Mouse (Mus musculus): ENCODE data around the gene Akt1s1.

Gene Akt1s1

GRCm38 (mm10) chr7:44828706-44829105 lies 20.1 kb upstream of the Akt1s1 start:
- DNase-seq = no peak

GRCm38 (mm10) chr7:44832763-44833162 lies 16.0 kb upstream of the Akt1s1 start:
- no peak for DNase-seq

- DNase-seq = peak in 1 of 2 experiments; percentile 38
Observed at GRCm38 (mm10) chr7:44835373-44836015, 13.3 kb upstream of the Akt1s1 start.

- DNase-seq = peak; percentile 85 to 90
Observed at GRCm38 (mm10) chr7:44836016-44836404, 12.8 kb upstream of the Akt1s1 start.

GRCm38 (mm10) chr7:44836423-44837053 lies 12.3 kb upstream of the Akt1s1 start:
- DNase-seq = no peak

- no peak for DNase-seq
Observed at GRCm38 (mm10) chr7:44838073-44838472, 10.7 kb upstream of the Akt1s1 start.

- no peak for DNase-seq
Observed at GRCm38 (mm10) chr7:44839171-44839490, 9.7 kb upstream of the Akt1s1 start.

- DNase-seq = peak; percentile 71 to 80
Observed at GRCm38 (mm10) chr7:44839491-44840191, 9.2 kb upstream of the Akt1s1 start.

- DNase-seq = peak in 1 of 2 experiments; percentile 42
Observed at GRCm38 (mm10) chr7:44840426-44840825, 8.4 kb upstream of the Akt1s1 start.

GRCm38 (mm10) chr7:44841825-44842463 lies 6.8 kb upstream of the Akt1s1 start:
- DNase-seq = no peak

GRCm38 (mm10) chr7:44845006-44845405 lies 3.8 kb upstream of the Akt1s1 start:
- DNase-seq = no peak

- DNase-seq = no peak
Observed at GRCm38 (mm10) chr7:44846804-44847203, 2.0 kb upstream of the Akt1s1 start.

GRCm38 (mm10) chr7:44847772-44848171 lies 1.0 kb upstream of the Akt1s1 start:
- no peak for DNase-seq

GRCm38 (mm10) chr7:44849416-44850111 lies 773 bp downstream of the Akt1s1 start:
- peak; percentile 81 to 86 for DNase-seq

GRCm38 (mm10) chr7:44850146-44850545 lies 1.4 kb downstream of the Akt1s1 start:
- DNase-seq = peak; percentile 61 to 75

GRCm38 (mm10) chr7:44850789-44851624 lies 2.2 kb downstream of the Akt1s1 start:
- DNase-seq = no peak

GRCm38 (mm10) chr7:44851625-44852234 lies 2.9 kb downstream of the Akt1s1 start:
- DNase-seq = no peak

GRCm38 (mm10) chr7:44852259-44853027 lies 3.7 kb downstream of the Akt1s1 start:
- no peak for DNase-seq

- no peak for DNase-seq
Observed at GRCm38 (mm10) chr7:44853065-44853464, 4.3 kb downstream of the Akt1s1 start.

GRCm38 (mm10) chr7:44853596-44854355 lies 5.0 kb downstream of the Akt1s1 start:
- no peak for DNase-seq
